Mouse (Mus musculus) liver, embryonic 14.5 days (tissue): ENCODE results near the gene Hsd17b2.

Experiments used
- CTCF ChIP-seq: IDR thresholded peaks from 2 replicates; pipeline ENCODE4 v1.5.1; 2016; ENCODE audit warnings: antibody characterized with exemption, low read depth, control low read depth
- EP300 ChIP-seq: IDR thresholded peaks from 2 replicates; pipeline ENCODE4 v1.6.1; 2016; ENCODE audit warnings: antibody characterized with exemption, low read depth

DNA sequence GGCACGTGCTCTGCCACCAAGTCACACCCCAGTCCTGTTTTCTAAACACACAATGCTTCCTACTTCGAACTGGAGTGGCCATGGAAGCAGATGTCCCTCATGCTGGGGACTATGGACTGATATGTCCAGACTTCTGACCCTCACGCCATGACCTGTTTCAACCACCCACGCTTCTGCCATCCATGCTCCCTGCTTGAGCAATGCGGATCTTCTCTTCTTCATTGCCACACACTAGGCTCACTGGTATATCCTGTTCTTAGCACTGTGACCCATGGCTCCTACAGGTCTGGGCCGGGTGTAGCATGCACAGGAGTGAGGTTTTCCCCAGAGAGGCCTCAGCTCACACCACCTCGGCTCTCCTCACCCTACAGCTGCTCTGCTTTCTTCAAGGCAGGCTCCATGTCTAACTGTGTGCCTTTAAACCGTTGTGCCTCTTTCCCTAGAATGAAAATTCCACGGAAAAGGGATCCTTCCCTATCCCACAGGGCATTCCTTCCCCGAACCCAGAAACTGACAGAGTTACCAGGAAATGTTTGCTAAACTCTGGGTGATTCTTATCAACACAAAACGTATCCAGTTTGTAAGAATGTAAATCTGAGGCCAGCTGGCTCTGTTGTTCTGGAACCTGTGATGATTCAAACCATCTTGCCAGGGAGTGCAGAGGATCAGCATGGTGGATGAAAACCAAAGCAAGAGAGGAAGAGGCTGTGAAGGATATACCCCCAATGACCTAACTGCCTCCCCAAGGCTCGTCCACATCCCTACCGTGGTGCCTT is 34.2 kb upstream of the Hsd17b2 start:
- TF ChIP-seq CTCF (no peak), EP300 (no peak)
